Comparison of ENCODE assay signal across 17 mouse cellular contexts in genomic region chr2:50181332-50181731, GRCm38 (mm10).
"Had no signal": no experiment of that assay in that cellular context is flagged by ENCODE, and none has a peak within 500 bp of the region (broad histone marks: within the 10 kb centered on the region; RNA-seq: fewer than 3 reads in every experiment).

No protein-coding gene starts in this region.

- ATAC-seq: hindbrain, embryonic 16.5 days; inflammation-experienced regulatory T-cells, adult 6 months; intestine, embryonic 15.5 days; liver, embryonic 12.5 days had no signal

- DNase-seq: gastrocnemius, adult 2 months; gastrocnemius, postnatal 10 days; gastrocnemius, postnatal 25 days; heart, adult 18-20 months; heart, postnatal 10 days; heart, postnatal 4 days; kidney, adult 18-20 months; kidney, adult 8-10 months; kidney, postnatal 10 days; kidney, postnatal 25 days; kidney, postnatal 4 days; layer of hippocampus, postnatal 36 days; left cerebral cortex, postnatal 4 days had no signal
